Mouse (Mus musculus) right cerebral cortex, adult 2 months (tissue): ENCODE results near the gene Rxfp2.
A peak's percentile ranks its signal among the peaks of the same experiment; 100 is the strongest.

Experiments
- DNase-seq, 2 experiments: peaks; one replicate each; pipeline ENCODE4 v3.0.0; 2021 to 2022; ENCODE audit warnings: low spot score in 2 of 2

Rxfp2 gene

GRCm38 (mm10) chr5:150044533-150044932, 26.1 kb downstream of the Rxfp2 start:
- DNase-seq = no peak

GRCm38 (mm10) chr5:150046438-150046837, 28.0 kb downstream of the Rxfp2 start:
- no peak for DNase-seq

GRCm38 (mm10) chr5:150049946-150050345, 31.5 kb downstream of the Rxfp2 start:
- peak in 1 of 2 experiments; percentile 25 for DNase-seq

- peak; percentile 31 to 41 for DNase-seq
Measured at GRCm38 (mm10) chr5:150051828-150052227, 33.4 kb downstream of the Rxfp2 start.

GRCm38 (mm10) chr5:150053294-150053693, 34.8 kb downstream of the Rxfp2 start:
- peak in 1 of 2 experiments; percentile 36 for DNase-seq

GRCm38 (mm10) chr5:150053956-150054355, 35.5 kb downstream of the Rxfp2 start:
- DNase-seq = no peak

GRCm38 (mm10) chr5:150055322-150055721, 36.8 kb downstream of the Rxfp2 start:
- no peak for DNase-seq

GRCm38 (mm10) chr5:150056056-150056455, 37.6 kb downstream of the Rxfp2 start:
- DNase-seq = no peak

GRCm38 (mm10) chr5:150058845-150059244, 40.4 kb downstream of the Rxfp2 start:
- no peak for DNase-seq

GRCm38 (mm10) chr5:150059466-150059865, 41.0 kb downstream of the Rxfp2 start:
- no peak for DNase-seq

- no peak for DNase-seq
Measured at GRCm38 (mm10) chr5:150061086-150061485, 42.6 kb downstream of the Rxfp2 start.

GRCm38 (mm10) chr5:150064286-150064685, 45.8 kb downstream of the Rxfp2 start:
- DNase-seq = no peak

GRCm38 (mm10) chr5:150070086-150070485, 51.6 kb downstream of the Rxfp2 start:
- DNase-seq = peak; percentile 72 to 73

- DNase-seq = no peak
Measured at GRCm38 (mm10) chr5:150071738-150072137, 53.3 kb downstream of the Rxfp2 start.

- peak in 1 of 2 experiments; percentile 14 for DNase-seq
Measured at GRCm38 (mm10) chr5:150079866-150080797, 61.7 kb downstream of the Rxfp2 start.

- no peak for DNase-seq
Measured at GRCm38 (mm10) chr5:150082696-150083095, 64.2 kb downstream of the Rxfp2 start.

GRCm38 (mm10) chr5:150083190-150083589, 64.7 kb downstream of the Rxfp2 start:
- DNase-seq = no peak

GRCm38 (mm10) chr5:150097620-150098019, 79.1 kb downstream of the Rxfp2 start:
- DNase-seq = peak; percentile 69 to 76

GRCm38 (mm10) chr5:150098754-150099153, 80.3 kb downstream of the Rxfp2 start:
- DNase-seq = no peak

- no peak for DNase-seq
Measured at GRCm38 (mm10) chr5:150101789-150102188, 83.3 kb downstream of the Rxfp2 start.

- DNase-seq = no peak
Measured at GRCm38 (mm10) chr5:150106358-150106757, 87.9 kb downstream of the Rxfp2 start.

GRCm38 (mm10) chr5:150111236-150111635, 92.8 kb downstream of the Rxfp2 start:
- no peak for DNase-seq

GRCm38 (mm10) chr5:150114007-150114406, 95.5 kb downstream of the Rxfp2 start:
- DNase-seq = no peak
